Mouse (Mus musculus): ENCODE measurements around the gene Serpina1f. TPM values are rescaled to one million over a fixed set of nuclear protein-coding genes. Genes with fewer than 3 reads are reported as not detected.
"Not testable (repeated sequence)": the region's sequence is repeated elsewhere in the genome, so short reads cannot be mapped to it uniquely, and the experiment has no call there.

Gene Serpina1f
- total RNA-seq, 2 experiments from 2014 or later = not detected

DNA sequence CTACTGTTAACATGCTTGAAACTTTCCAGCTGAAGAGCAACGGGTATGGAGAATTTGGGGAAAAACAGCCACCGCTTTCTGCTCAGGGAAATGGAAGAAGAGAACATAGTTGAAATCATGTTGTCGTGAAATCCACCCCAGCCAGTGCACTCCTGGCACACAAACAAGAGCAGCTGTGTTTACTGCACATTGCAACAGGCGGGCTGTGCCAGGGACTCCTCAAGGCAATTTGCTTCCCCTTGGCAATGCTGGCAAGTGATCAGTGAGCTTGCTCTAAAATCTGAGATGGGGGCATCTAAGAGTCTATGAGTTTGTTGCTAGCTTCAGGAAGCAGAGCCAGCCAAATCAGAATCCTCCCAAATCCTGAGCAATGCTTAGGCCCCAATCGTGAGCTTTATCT, 25.0 kb downstream of the Serpina1f start:
- ATAC-seq (replicated peaks; ENCODE audit: low FRiP score, poor library complexity, severe bottlenecking) = no peak

DNA sequence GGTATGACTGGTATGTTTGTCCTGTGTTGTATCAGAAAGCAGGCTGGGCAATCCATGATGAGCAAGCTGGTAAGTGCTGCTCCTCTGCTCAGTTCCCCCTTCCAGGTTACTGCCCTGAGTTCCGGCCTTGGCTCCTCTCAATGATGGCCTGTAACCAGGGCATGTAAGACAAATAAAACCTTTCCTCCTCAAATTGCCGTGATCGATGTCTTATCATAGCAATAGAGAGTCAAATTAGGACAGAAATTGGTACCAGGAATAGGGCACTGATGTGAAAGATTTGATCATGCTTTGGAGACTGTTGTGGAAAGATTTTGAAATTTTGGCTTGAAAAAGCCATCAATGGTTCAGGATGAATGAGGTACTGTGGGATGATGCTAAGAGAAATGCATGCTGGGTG, 30.0 kb downstream of the Serpina1f start:
- ATAC-seq (replicated peaks; ENCODE audit: low FRiP score, poor library complexity, severe bottlenecking) = no peak

DNA sequence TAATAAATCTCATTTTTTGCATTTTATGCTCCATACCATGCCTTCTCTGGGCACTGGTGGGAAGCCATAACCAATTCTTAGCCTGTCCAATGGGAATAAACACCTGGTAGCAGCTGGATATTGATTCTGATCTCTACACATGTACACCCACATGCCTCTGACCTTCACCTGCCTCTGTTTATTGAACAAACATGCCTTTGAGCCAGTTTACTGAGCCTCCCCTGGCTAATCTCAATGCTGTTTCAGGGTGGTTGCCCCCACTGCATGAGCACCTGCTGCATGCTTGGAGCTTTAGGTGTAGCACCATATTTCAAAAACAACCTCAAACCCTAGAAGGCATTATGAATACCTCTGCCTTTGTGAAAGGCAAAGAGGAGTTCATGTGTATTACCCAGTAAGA, 33.3 kb downstream of the Serpina1f start:
- not testable (repeated sequence) for ATAC-seq (replicated peaks; ENCODE audit: low FRiP score, poor library complexity, severe bottlenecking)

DNA sequence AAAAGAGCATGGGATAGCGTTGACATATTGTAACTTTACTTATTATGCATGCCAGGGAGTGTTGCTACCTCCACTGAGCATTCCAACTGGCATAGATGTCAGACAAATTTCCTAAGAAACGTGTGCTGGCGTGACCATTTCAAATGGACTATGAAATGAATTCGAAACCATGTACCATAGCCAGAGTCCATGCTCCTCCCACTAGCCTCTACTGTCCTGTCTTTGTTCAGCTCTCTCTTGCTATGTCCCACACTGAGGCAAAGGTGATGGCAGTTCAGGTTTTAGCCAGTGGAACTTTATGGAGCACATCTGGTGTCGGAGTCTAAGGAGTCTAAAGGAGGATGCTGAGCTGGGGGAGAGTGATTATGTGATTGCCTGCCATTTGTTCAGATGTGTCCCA, 35.3 kb downstream of the Serpina1f start:
- ATAC-seq (replicated peaks; ENCODE audit: low FRiP score, poor library complexity, severe bottlenecking) = no peak

DNA sequence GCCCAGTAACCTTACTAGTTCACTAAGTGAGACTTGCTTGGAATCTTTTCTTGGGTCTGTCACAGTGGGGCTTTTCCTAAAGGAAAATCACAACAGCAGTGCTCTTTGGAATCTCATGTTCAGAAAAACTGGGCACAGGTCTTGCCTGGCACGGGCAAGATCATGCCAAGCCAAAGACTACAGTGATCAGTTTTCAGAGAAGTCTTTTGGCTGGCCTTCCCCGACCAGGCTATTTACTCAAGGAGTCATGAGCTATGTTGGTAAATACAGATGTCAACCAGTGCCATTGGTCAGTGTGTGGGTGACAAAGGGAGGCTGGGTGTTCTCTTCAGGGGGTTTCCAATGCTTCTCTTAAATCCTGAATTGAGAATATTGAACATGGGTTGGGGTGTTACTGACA, 36.2 kb downstream of the Serpina1f start:
- ATAC-seq (replicated peaks; ENCODE audit: low FRiP score, poor library complexity, severe bottlenecking) = no peak

DNA sequence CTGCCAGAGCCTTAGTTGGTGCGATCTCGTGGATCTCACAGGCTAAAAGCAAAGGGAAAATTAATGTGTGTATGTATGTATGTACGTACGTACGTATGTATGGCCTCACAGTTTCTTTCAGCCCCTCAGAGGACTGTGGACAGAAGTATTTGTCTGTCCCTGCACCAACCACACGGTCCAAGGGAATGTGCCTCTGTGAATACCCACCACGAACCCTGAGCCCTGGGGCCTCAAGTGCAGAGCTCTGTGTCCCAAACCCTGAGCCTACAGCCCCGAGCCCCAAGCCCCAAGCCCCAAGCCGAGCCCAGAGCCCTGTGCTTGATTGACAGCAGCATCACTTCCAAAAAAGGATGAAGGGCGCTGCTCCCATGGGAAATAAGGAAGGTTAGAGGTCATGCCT, 37.3 kb downstream of the Serpina1f start:
- no peak for ATAC-seq (replicated peaks; ENCODE audit: low FRiP score, poor library complexity, severe bottlenecking)

DNA sequence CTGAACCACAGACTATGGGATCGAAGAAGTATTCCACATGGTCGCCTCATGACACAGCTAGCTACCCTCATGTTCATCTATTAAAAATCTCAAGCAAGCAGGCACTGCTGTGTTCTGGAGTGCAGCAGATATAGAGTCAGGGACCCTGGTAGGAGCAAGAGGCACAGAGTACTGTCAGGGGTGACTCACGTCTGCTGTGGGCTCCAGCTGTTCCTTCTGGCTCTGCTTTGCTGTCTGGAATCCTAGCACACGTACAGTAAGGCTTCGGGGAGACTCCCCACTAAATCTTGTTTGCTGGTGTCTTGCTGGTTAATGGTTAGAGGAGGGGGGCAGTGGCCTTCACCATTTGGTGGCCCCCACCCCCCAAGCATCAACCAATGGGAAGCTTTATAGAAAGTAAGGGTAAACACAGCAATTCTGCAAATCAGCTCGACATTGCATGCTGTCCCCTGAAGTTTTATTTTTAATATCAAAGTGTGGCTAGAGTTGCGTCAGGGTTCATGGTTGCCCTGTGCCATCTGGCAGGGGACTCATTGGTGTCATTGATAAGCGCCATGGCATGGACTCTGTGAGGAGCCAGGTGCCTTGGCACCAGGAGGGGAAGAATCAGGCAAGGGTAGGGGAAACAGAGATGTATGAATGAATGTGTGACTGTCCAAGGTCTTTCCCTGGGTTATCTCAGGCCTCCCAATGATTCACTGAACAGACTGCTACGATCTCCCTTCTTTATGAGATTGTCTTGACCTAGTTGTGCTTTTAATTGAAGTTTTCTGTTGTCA, 38.3 kb downstream of the Serpina1f start, which contains the start of gene Serpina6:
Gene Serpina6, minus strand, starts transcription at position 365 of the 779 bp plus-strand sequence.
- no peak for ATAC-seq (replicated peaks; ENCODE audit: low FRiP score, poor library complexity, severe bottlenecking)

DNA sequence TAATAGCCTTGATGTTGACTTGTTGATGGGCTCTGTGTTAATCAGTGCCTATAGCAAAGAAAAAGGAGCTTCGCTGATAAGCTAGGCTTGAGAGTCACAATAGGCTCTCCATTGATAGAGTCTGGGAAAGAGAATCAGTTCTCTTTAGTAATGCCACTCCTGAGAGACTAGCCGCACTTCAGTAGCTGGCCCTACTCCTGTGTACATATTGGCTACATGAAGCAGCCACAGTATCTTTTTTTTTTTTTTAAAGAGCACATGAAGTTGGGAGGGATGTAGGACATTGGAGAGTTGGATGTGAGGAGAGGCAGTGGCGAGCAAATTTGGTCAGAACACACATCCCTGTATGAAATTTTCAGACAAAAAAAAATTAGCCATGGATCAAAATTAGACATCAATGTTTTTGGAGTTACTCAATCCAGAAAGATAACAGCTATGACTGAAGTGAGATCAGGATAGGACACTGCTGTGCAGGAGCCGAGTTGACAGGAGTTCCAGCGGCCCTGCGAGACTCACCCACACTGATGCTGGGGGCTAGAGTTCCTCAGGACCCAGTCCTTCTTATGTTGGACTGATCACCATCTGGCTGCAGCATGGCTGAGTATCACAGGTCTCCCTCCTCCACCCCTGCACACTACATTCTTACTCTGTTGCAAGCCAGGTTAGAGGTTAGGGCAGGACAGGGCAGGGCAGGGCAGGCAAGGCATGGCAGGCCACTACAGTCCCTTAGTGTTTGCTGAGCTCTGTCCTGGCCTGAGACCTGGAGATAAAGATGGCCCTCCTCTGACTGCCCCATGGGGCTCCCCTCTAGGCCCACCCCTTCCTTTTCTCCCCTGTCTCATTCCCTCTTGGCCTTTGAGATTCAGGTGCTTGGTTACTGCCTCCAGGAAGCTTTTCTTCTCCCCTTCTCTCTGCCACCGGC, 39.9 kb downstream of the Serpina1f start:
- no peak for ATAC-seq (replicated peaks; ENCODE audit: low FRiP score, poor library complexity, severe bottlenecking)

DNA sequence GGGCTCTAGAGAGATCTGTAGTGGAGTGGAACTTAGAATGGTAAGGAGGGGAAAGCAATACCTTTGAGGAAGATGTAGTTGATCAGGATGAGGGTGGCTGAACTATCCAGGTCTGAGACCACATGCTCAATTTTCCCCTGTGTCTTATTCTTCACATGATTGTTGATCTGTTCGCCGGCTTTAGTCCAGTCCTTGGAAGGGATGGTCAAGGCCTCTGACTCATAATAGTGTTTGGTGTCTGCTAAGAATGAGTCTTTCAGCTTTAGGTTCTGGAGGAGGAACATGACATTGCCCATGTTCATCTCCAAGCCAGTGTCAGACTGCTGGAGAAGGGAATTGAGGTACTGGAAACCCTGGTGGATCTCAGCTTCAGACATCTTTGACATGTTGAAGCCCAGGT, 41.5 kb downstream of the Serpina1f start:
- no peak for ATAC-seq (replicated peaks; ENCODE audit: low FRiP score, poor library complexity, severe bottlenecking)

DNA sequence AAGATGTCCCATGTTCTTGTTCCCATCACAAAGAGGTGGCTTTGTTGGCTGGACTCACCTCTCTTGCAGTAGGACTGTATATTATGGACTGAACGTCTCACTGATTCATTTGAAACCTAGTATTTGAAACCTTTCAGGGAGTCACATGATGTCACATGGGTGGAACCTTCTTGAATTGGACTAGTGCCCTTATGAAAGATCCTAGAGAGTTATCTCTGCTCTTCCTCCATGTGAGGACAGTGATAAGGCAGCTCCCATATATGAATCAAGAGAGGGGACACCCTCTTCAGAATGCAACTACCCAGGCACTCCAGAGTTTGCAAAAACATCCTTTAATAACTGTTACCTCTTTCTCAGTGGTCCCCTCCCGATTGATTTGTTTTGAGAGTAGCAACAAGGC, 49.0 kb downstream of the Serpina1f start:
- no peak for ATAC-seq (replicated peaks; ENCODE audit: low FRiP score, poor library complexity, severe bottlenecking)

DNA sequence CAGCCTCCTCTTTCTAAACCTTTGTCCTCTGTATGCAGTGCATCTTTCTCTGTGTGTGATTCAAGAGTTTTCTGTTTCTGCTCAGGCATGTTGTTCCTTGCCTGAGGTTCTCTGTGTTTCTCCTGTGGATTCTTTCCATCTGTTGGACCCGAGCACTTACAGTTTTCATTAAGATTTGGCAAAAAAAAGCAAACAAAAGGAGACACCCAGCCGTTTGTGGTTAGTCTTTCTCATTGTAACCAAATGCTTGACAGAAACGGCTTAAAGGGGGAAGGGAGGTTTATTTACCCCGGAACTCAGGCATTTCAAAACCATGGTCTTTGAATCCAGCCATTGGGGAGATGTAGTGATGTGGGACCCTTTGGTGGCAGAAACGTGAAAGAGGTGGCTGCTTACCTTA, 50.7 kb downstream of the Serpina1f start:
- no peak for ATAC-seq (replicated peaks; ENCODE audit: low FRiP score, poor library complexity, severe bottlenecking)

DNA sequence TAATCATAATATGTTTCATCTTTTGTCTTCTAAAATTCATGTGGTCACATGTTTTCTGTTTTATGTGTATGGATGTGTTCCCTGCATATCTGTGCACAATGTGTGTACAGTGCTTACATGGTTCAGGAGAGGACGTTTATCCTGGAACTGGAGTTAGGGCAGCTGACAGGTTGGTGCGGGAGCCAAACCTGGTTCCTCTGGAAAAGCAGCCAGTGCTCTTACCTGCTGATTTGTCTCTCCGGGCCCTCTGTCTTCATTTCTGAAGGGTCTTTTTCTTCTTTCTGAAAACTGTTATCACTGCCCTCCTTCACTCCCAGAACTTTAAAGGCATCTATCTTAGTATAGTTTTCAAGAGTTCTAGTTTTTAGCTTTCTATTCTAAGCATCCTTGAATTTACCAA, 51.5 kb downstream of the Serpina1f start:
- no peak for ATAC-seq (replicated peaks; ENCODE audit: low FRiP score, poor library complexity, severe bottlenecking)

DNA sequence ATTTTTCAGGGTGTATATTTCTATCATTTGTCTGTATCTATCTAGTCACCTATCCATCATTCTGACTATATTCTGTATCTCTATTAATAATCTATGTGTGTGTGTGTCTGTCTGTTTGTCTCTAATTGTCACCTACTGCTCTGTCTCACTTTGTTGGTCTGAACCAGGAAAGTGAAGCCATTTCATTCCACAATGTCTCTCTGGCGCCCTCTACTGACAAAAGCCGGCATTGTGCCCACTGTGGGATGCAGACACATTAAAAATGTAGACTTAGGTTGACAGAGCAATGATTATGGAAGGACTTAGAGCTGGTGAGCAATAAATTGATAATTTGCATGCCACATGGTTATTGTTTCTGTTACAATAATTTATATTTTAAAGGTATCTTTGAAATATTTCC, 52.0 kb downstream of the Serpina1f start:
- no peak for ATAC-seq (replicated peaks; ENCODE audit: low FRiP score, poor library complexity, severe bottlenecking)

Other genes with a start within 250 kb of the Serpina1f start
- not detected in 2 replicates for gene Ifi27l2b, start 238.3 kb downstream of the Serpina1f start, total RNA-seq (2015; ENCODE audit: low replicate concordance)
- not detected in 2 replicates for gene Ifi27l2b, start 238.3 kb downstream of the Serpina1f start, total RNA-seq (2017; ENCODE audit: low replicate concordance)
- not detected in 2 replicates for gene Ppp4r4, start 163.2 kb downstream of the Serpina1f start, total RNA-seq (2015; ENCODE audit: low replicate concordance)
- 0.90 TPM in 1 of 2 replicates, not detected in the other for gene Ppp4r4, start 163.2 kb downstream of the Serpina1f start, total RNA-seq (2017; ENCODE audit: low replicate concordance)
- not detected in 2 replicates for gene Serpina10, start 64.1 kb downstream of the Serpina1f start, total RNA-seq (2015; ENCODE audit: low replicate concordance)
- not detected in 2 replicates for gene Serpina10, start 64.1 kb downstream of the Serpina1f start, total RNA-seq (2017; ENCODE audit: low replicate concordance)
- not detected in 2 replicates for gene Serpina6, start 38.3 kb downstream of the Serpina1f start, total RNA-seq (2015; ENCODE audit: low replicate concordance)
- not detected in 2 replicates for gene Serpina6, start 38.3 kb downstream of the Serpina1f start, total RNA-seq (2017; ENCODE audit: low replicate concordance)
- not detected in 2 replicates for gene Serpina16, start 19.4 kb downstream of the Serpina1f start, total RNA-seq (2015; ENCODE audit: low replicate concordance)
- not detected in 2 replicates for gene Serpina16, start 19.4 kb downstream of the Serpina1f start, total RNA-seq (2017; ENCODE audit: low replicate concordance)
- gene Serpina1d, start 78.1 kb upstream of the Serpina1f start, total RNA-seq (2015; ENCODE audit: low replicate concordance) = not detected in 2 replicates
- gene Serpina1d, start 78.1 kb upstream of the Serpina1f start, total RNA-seq (2017; ENCODE audit: low replicate concordance) = not detected in 2 replicates
- gene Serpina1b, start 134.8 kb upstream of the Serpina1f start, total RNA-seq (2015; ENCODE audit: low replicate concordance) = not detected in 2 replicates
- gene Serpina1b, start 134.8 kb upstream of the Serpina1f start, total RNA-seq (2017; ENCODE audit: low replicate concordance) = not detected in 2 replicates
- not detected in 2 replicates for gene Serpina1a, start 168.0 kb upstream of the Serpina1f start, total RNA-seq (2015; ENCODE audit: low replicate concordance)
- gene Serpina1a, start 168.0 kb upstream of the Serpina1f start, total RNA-seq (2017; ENCODE audit: low replicate concordance) = not detected in 2 replicates
- gene Serpina1c, start 209.4 kb upstream of the Serpina1f start, total RNA-seq (2015; ENCODE audit: low replicate concordance) = not detected in 2 replicates
- gene Serpina1c, start 209.4 kb upstream of the Serpina1f start, total RNA-seq (2017; ENCODE audit: low replicate concordance) = not detected in 2 replicates

All from erythroid progenitor cell, adult 5-6 weeks (primary cell).